Mouse (Mus musculus) neural tube, embryonic 11.5 days (tissue): Measurements from ENCODE around the gene Arpin. TPM values are rescaled to one million over a fixed set of nuclear protein-coding genes. Genes with fewer than 3 reads are reported as not detected.

Experiments
- ATAC-seq: fragments of 200-750 bp; cut with Nextera tagmentation; 2 replicates; pipeline ENCODE4 v1.8.0; 2017; ENCODE audit warnings: moderate number of reproducible peaks, mild to moderate bottlenecking, moderate TSS enrichment, moderate library complexity; ENCODE audit not compliant: insufficient read depth, low FRiP score, low TSS enrichment
- DNase-seq: peaks from one replicate; pipeline ENCODE4 v3.0.0-alpha.2; 2015; ENCODE audit warnings: low spot score
- H3K27ac ChIP-seq: fragments of 300-500 bp; sonication (generic); 2 replicates; pipeline ENCODE4 v1.5.1; 2014; ENCODE audit warnings: low read depth, mild to moderate bottlenecking, low read length
- H3K27me3 ChIP-seq: fragments of 300-500 bp; sonication (generic); 2 replicates; pipeline ENCODE4 v1.6.1; 2014; ENCODE audit warnings: mild to moderate bottlenecking, low read length, mixed read lengths; ENCODE audit not compliant: control insufficient read depth, insufficient read depth
- H3K36me3 ChIP-seq: fragments of 300-500 bp; sonication (generic); 2 replicates; pipeline ENCODE4 v1.6.1; 2014; ENCODE audit warnings: mild to moderate bottlenecking, low read length, moderate library complexity, mixed read lengths; ENCODE audit not compliant: control insufficient read depth, insufficient read depth
- H3K4me1 ChIP-seq: fragments of 300-500 bp; sonication (generic); 2 replicates; pipeline ENCODE4 v1.6.1; 2014; ENCODE audit warnings: low read length, mixed read lengths; ENCODE audit not compliant: control insufficient read depth, insufficient read depth
- H3K4me2 ChIP-seq: fragments of 300-500 bp; sonication (generic); 2 replicates; pipeline ENCODE4 v1.6.1; 2014; ENCODE audit warnings: low read depth, mild to moderate bottlenecking, moderate library complexity
- H3K4me3 ChIP-seq: fragments of 300-500 bp; sonication (generic); 2 replicates; pipeline ENCODE4 v1.5.1; 2014; ENCODE audit warnings: low read depth, low read length
- H3K9ac ChIP-seq: fragments of 300-500 bp; sonication (generic); 2 replicates; pipeline ENCODE4 v1.6.1; 2014; ENCODE audit warnings: mild to moderate bottlenecking, low read length
- H3K9me3 ChIP-seq: fragments of 300-500 bp; sonication (generic); 2 replicates; pipeline ENCODE4 v1.6.1; 2016; ENCODE audit warnings: low read length; ENCODE audit not compliant: control insufficient read depth
- WGBS: fragments of 180-500 bp; shearing (Covaris S2); extraction: QIAGEN DNeasy Blood & Tissue Kit; methylation state at CpG from one replicate; pipeline ENCODE4 v1.1.7; 2014; 5-methylcytosine and 5-hydroxymethylcytosine counted together
- polyA plus RNA-seq: library from polyadenylated mRNA; unstranded; fragments of >200 nt; fragmentation: Nextera tagmentation; extraction: Ambion mirVana; gene quantifications from 2 replicates; pipeline ENCODE4 v1.2.1, GENCODE M21; 2014

The Arpin gene
- polyA plus RNA-seq, 1 experiment from 2014 or later: 20.8 TPM

DNA sequence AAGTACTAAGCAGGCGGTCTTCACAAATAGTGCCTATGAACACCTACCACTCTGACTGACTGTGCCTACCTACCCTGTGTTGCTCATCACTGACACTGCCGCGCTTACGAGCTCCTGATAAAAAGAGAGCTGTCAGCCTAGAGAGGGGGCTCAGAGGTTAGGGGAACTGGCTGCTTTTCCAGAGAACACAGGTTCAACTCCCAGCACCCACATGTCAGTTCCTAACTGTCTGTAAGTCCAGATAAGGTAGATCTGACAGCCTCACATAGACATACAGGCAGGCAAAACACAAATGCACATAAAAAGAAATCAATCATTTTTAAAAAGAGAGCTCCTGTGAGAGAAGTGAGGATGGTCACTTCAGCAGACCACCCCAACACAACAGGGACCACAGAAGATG, 30.0 kb downstream of the Arpin start:
- H3K4me2 ChIP-seq: no peak overlapping the region
- ATAC-seq (no peak), DNase-seq (no peak)
- no peak overlapping the region for H3K9ac ChIP-seq
- H3K4me3 ChIP-seq: no peak overlapping the region
- no peaks in the 10 kb centered on the region for H3K9me3 ChIP-seq
- H3K36me3 ChIP-seq: 0 out of 2 replicates have a peak, but pooled peaks cover 2% of the 10 kb centered on the region
- no peaks in the 10 kb centered on the region for H3K4me1 ChIP-seq
- WGBS: 85% methylated on average over 4 of the region's 4 CpGs
- H3K27me3 ChIP-seq: no peaks in the 10 kb centered on the region
- H3K27ac ChIP-seq: no peak overlapping the region

DNA sequence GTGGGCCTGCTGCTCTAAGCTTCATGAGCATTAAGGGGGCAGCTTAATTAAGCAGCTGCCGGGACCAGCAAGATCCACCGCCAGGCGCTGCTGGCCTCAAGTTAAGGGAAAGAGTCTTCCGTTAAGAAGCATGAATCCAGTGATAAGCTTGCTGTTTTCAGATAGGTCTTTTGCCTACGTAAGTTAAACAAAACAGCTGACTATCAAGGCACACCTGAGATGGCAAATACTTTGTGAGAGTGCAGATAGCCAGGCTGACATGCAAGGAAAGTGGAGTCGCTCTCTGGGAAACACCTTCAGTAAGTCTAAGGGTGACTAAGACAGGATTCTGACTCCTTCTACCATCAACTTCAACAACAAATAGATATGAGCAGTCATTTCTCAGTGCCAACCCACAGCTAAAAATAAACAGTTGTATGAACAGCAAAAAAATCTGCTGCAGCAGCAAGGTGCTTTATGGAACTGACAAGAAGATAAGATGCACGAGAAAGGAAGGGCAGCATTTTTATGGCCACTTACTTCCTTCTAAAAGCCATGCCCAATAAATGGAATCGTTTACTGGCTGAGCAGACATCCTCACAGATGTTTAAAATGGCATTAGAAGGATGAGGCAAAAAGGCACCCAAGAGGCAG, 31.9 kb downstream of the Arpin start:
- ATAC-seq (no peak), DNase-seq (no peak)
- Histone ChIP-seq H3K9me3 (no peaks in the 10 kb centered on the region), H3K4me2 (no peak overlapping the region), H3K36me3 (0 out of 2 replicates have a peak, but pooled peaks cover 2% of the 10 kb centered on the region), H3K4me3 (no peak overlapping the region), H3K9ac (no peak overlapping the region), H3K27ac (no peak overlapping the region), H3K27me3 (no peaks in the 10 kb centered on the region), H3K4me1 (no peaks in the 10 kb centered on the region)
- 88% methylated on average over 8 of the region's 8 CpGs for WGBS

DNA sequence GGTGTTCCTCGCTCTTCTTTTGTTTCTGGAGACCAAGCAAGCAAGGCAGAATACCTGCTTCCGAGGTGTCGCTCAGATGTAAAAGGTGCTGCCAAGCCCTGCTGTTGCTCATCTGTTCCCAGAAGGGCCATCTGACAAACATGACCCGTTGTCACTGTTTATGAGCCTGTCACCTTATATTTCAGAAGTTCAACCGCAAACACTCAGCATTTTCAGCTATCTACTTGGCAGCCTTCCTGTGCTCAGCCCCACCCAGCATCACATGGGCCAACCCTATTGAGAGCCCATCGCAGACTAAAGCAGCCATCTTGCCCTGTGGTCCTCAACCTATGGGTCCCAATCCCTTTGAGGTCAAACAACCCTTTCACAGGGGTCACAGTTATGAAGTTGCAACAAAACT, 34.4 kb downstream of the Arpin start:
- Histone ChIP-seq H3K4me1 (no peaks in the 10 kb centered on the region), H3K4me3 (no peak overlapping the region), H3K36me3 (peaks cover 2% of the 10 kb centered on the region; the same call in 1 of the 2 replicates), H3K27me3 (no peaks in the 10 kb centered on the region), H3K27ac (no peak overlapping the region), H3K9ac (no peak overlapping the region), H3K9me3 (no peaks in the 10 kb centered on the region), H3K4me2 (no peak overlapping the region)
- no peak for DNase-seq
- no peak for ATAC-seq
- 96% methylated on average over 6 of the region's 6 CpGs for WGBS

DNA sequence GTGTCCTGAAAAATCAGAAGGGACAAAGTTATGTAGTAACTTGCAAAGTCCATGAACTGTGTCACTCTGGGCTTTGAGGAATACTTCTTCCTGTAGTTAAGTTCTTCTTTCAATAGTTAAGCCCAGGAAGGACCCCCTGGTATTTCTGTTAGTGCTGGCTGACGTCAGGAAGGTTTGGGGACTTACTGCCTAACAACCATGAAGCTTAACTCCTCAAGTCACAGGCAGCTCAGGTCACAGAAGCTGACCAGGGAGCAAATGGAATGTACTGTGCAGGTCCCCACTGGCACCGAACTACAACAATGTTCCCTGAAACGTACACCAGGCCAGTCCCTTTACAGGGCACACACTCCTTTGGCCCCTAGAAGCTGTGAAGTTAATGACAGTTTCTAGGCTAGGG, 39.9 kb downstream of the Arpin start:
- 71% methylated on average over 3 of the region's 3 CpGs for WGBS
- DNase-seq (no peak), ATAC-seq (no peak)
- Histone ChIP-seq H3K27ac (no peak overlapping the region), H3K9me3 (no peaks in the 10 kb centered on the region), H3K4me3 (no peak overlapping the region), H3K27me3 (no peaks in the 10 kb centered on the region), H3K4me1 (no peaks in the 10 kb centered on the region), H3K36me3 (no peaks in the 10 kb centered on the region; the same call in 1 of the 2 replicates), H3K4me2 (no peak overlapping the region), H3K9ac (no peak overlapping the region)

DNA sequence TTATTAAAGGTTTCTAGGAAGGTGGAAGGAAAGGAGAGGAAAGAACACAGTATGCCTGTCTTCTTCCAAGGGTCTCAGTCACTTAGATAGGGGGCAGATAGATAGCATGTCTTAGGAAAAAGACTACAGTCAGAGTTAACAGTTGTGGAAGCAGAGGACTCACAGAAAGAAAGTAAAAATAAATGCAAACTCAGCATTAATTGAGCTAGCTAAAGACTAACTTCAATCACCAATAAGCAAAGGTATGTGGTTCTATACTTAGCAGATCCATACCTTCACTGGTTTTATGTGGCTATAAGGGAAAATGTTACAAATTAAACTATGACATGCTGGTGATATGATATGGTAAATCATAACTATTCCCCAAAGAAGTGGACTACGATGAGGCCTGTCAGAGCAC, 40.4 kb downstream of the Arpin start:
- no peaks in the 10 kb centered on the region; the same call in 1 of the 2 replicates for H3K36me3 ChIP-seq
- no peak for ATAC-seq
- no peak overlapping the region for H3K4me3 ChIP-seq
- 97% methylated on average over 1 of the region's 1 CpGs for WGBS
- no peaks in the 10 kb centered on the region for H3K9me3 ChIP-seq
- H3K9ac ChIP-seq: no peak overlapping the region
- no peak overlapping the region for H3K4me2 ChIP-seq
- no peaks in the 10 kb centered on the region for H3K27me3 ChIP-seq
- H3K4me1 ChIP-seq: no peaks in the 10 kb centered on the region
- H3K27ac ChIP-seq: no peak overlapping the region
- DNase-seq: no peak

DNA sequence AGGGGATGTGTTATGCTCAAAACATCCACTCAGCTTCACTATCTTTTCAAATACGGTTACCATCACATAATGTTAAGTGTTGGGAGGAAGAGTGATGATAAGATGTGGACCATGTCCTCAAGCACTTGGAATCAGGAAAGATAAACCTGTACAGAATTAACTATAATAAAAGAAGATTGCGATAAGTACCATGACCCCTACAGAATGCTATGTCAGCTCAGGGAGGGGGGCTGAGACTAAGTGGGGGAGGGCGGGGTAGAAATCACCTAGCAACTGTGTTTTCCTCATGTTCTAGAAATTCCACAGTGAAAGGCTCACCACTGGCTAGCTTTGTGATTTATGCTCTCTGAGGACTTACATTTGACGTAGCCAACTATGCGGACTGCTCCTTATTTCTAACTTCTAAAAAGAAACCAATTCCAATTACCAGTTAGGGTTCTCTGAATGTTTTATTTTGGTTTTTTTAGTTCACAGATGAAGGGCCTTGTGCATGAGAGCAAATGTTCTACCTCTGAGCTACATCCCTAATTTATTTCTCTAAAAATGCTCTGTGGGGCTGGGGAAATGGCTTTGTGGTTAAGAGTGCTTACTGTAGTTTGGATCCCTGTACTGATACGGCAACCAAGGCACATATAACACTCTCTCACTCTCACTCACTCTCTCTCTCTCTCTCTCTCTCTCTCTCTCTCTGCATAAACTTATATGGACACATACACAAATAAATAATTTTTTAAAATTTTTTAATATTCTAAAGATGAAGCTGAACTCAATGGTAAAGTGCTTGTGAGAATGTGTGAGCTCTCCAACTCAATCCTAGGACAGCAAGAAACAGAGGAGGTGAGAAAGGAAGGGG, 42.4 kb downstream of the Arpin start:
- no peaks in the 10 kb centered on the region for H3K9me3 ChIP-seq
- H3K4me2 ChIP-seq: no peak overlapping the region
- no peak for DNase-seq
- H3K36me3 ChIP-seq: no peaks in the 10 kb centered on the region; the same call in 1 of the 2 replicates
- no peak overlapping the region for H3K9ac ChIP-seq
- no peaks in the 10 kb centered on the region for H3K4me1 ChIP-seq
- H3K27ac ChIP-seq: no peak overlapping the region
- H3K27me3 ChIP-seq: no peaks in the 10 kb centered on the region
- no peak overlapping the region for H3K4me3 ChIP-seq
- ATAC-seq: no peak
- 88% methylated on average over 6 of the region's 6 CpGs for WGBS

DNA sequence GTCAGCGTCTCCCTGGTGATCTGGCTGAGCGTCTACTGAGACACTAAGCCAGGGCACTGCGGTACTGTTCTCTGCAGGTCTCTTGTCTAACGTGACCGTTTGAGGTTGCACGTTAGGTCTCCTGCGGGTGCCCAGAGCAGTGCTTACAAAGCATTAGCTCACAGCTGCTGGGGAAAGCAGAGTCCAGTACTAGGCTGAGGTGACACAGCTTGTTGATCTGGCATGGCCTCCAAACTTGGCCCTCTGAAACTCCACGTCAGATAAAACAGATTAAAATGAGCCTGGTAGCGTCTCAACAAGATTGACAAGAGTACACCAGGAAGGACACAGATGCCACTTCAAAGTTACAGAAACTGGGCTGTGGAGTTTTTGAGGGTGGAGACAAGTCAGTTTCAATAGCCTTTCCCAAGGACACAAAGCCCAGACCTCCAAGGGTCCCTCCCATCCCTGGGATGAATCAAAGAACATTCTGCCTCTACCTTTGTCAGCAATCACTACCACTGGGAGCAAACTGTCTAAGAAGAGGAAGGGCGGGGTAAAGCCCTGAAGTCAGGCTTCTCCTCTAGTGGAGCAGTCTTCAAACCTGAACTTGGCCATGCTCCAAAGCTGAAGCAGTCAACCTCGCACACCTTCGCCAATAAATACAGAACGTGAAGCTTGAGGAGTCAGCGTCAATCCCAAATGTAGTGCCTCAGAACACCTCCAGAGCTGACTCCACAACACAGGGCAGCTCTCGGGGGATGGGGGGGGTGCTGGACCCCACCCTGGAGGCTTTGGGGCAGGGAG, 44.5 kb downstream of the Arpin start:
- H3K36me3 ChIP-seq: no peaks in the 10 kb centered on the region; the same call in 1 of the 2 replicates
- WGBS: 92% methylated on average over 15 of the region's 15 CpGs

DNA sequence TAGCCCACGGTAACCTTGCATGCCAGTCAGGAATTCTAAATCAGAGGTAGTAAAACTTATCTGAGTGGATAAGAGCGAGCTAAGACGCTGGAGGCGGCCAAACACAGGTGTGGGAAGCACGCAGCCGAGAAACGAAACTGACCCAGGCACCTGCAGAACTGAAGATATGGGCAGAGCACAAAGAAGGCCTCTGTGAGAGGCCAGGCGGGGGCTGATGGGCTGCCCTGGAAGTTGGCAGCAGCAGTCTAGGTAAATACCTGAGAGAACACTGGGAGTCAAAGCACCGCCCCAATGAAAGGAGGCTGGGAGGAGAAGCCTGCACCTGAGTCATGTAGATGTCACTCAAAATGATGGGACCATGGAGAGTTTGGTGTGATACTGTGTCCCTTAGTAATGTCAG, 46.6 kb downstream of the Arpin start:
- 88% methylated on average over 9 of the region's 9 CpGs for WGBS
- Histone ChIP-seq H3K9me3 (no peaks in the 10 kb centered on the region), H3K27me3 (no peaks in the 10 kb centered on the region), H3K36me3 (no peaks in the 10 kb centered on the region), H3K4me2 (no peak overlapping the region), H3K9ac (no peak overlapping the region), H3K4me3 (no peak overlapping the region), H3K27ac (no peak overlapping the region), H3K4me1 (no peaks in the 10 kb centered on the region)
- ATAC-seq (no peak), DNase-seq (no peak)

More for the DNA sequence above, 44.5 kb downstream of the Arpin start:
- H3K4me3 ChIP-seq: no peak overlapping the region
- no peaks in the 10 kb centered on the region for H3K4me1 ChIP-seq
- no peaks in the 10 kb centered on the region for H3K27me3 ChIP-seq
- H3K27ac ChIP-seq: no peak overlapping the region
- no peaks in the 10 kb centered on the region for H3K9me3 ChIP-seq
- DNase-seq (no peak), ATAC-seq (no peak)
- no peak overlapping the region for H3K4me2 ChIP-seq
- H3K9ac ChIP-seq: no peak overlapping the region
